Mouse (Mus musculus) effector memory CD4-positive, alpha-beta T cell, adult 7 months (primary cell): ENCODE results near the gene L3mbtl2. TPM values are rescaled to one million over a fixed set of nuclear protein-coding genes. Genes with fewer than 3 reads are reported as not detected.

Experiments used
- polyA plus RNA-seq: library from polyadenylated mRNA; unstranded; fragments of 100-300 nt; shearing (Covaris generic); gene quantifications from one replicate; pipeline ENCODE4 v1.2.1, GENCODE M21; 2017

L3mbtl2 gene
- polyA plus RNA-seq, result 25.9 TPM

DNA sequence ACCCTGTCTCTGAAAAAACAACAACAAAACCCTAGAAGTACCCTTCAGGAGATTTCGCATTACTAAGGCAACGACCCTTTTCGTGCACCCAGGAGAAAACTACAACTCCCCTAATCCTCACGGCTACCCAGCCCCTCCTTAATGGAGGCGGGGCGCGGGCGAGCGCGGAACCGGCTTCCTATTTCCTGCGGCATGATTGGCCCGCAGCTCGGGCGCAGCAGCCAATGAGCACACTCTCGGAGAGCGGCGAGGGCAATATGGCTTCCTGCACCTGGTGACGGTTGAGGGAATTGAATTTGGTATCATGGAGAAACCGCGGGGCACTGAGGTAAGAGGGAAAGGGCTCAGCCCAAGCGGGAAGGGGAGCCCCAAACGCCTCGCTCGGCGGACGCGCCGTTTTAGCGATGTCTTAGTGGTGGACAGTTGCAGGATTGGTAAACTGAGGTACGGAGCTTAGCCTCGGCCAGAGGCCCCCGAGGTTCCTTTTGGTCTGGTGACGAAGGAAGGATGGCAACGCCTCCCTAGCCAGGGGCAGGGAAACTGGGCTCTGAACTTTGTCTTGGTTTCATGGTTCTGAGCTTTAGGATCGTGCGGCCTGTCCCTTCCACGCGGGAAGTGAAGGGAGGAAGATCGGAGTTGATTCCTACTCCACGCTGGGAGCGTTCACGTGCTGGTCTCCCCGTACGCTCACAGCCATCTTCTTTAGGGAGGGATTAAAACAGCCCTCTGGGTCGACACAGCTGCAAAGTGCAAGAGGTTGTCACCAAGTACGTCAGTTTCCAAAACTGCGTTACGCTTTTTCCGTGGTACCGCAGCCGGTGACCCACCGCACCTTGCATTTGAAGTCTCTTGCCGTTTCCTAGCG lies at the start of gene L3mbtl2:
Gene L3mbtl2 (plus strand): TSS at position 193 of the 865 bp plus-strand sequence.

DNA sequence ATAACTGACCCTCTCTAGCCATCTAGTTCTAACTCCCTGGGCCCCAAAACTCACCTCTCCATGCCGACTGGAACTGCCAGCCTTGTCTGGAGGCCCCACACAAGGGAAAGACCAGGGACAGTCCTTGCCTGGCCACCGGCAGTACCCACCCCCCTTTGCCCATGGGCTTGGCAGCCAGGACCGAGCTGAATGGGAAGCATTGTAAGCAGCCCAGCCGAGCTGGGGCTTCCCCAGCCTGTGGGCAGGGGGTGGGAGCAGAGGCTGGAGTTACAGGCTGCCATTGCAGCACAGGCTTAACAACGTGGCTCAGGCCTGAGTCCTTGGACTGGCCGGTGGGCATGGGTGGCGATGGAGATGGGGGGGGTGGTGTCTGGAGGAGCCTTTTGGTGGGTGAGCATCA lies 33.5 kb downstream of the L3mbtl2 start, which contains the start of gene Chadl:
Gene Chadl (minus strand): TSS at position 113 of the 400 bp plus-strand sequence.

Other genes starting within 250 kb of the L3mbtl2 start
- gene Rbx1, start 197.6 kb upstream of the L3mbtl2 start, polyA plus RNA-seq, result 271 TPM
- 34.3 TPM for gene Ep300, start 78.5 kb upstream of the L3mbtl2 start, polyA plus RNA-seq
- gene Chadl, start 33.4 kb downstream of the L3mbtl2 start, polyA plus RNA-seq, result 0.32 TPM
- gene Zc3h7b, start 81.2 kb downstream of the L3mbtl2 start, polyA plus RNA-seq, result 3.7 TPM
- gene Rangap1, start 81.6 kb downstream of the L3mbtl2 start, polyA plus RNA-seq, result 68.9 TPM
- 31.5 TPM for gene Tef, start 138.5 kb downstream of the L3mbtl2 start, polyA plus RNA-seq
- 345 TPM for gene Tob2, start 194.9 kb downstream of the L3mbtl2 start, polyA plus RNA-seq
- 63.5 TPM for gene Phf5a, start 208.0 kb downstream of the L3mbtl2 start, polyA plus RNA-seq
- gene Aco2, start 208.4 kb downstream of the L3mbtl2 start, polyA plus RNA-seq, result 114 TPM